Mouse (Mus musculus) lung, postnatal 0 days (tissue): ENCODE results near the gene Ipo9.

Experiments used
- CTCF ChIP-seq: IDR thresholded peaks from 2 replicates; pipeline ENCODE4 v1.5.1; 2016; ENCODE audit warnings: antibody characterized with exemption, mild to moderate bottlenecking
- EP300 ChIP-seq: IDR thresholded peaks from 2 replicates; pipeline ENCODE4 v1.6.1; 2016; ENCODE audit warnings: antibody characterized with exemption, mild to moderate bottlenecking, control low read depth

- no peak for TF ChIP-seq CTCF
- no peak for TF ChIP-seq EP300
These were observed 68.8 kb downstream of the Ipo9 start for GRCm38 (mm10) chr1:135361491-135361890.
